Mouse (Mus musculus) leukemia stem cell, adult 10-12 weeks (primary cell): Measurements from ENCODE around the gene Ttc39b. TPM values are rescaled to one million over a fixed set of nuclear protein-coding genes. Genes with fewer than 3 reads are reported as not detected.

Source experiments
- polyA plus RNA-seq: library from polyadenylated mRNA; stranded (reverse); fragments of >175 nt; gene quantifications from 2 replicates; pipeline ENCODE4 v1.2.3, GENCODE M21; 2012; ENCODE audit warnings: low replicate concordance

Ttc39b gene
- polyA plus RNA-seq = 0.67 and 2.4 TPM in 2 replicates

GRCm38 (mm10) chr4:83323910-83324684 lies at the start of gene Ttc39b:
Ttc39b (minus strand) TSS chr4:83324255.

Other genes with a start within 250 kb of the Ttc39b start
- gene Snapc3, start 93.5 kb upstream of the Ttc39b start, polyA plus RNA-seq = 8.0 and 10.6 TPM in 2 replicates
- 78.7 and 115 TPM in 2 replicates for gene Psip1, start 162.2 kb upstream of the Ttc39b start, polyA plus RNA-seq
- gene Ccdc171, start 201.3 kb upstream of the Ttc39b start, polyA plus RNA-seq = 0.55 and 0.63 TPM in 2 replicates